Mouse (Mus musculus): Measurements from ENCODE around the gene Pax5. TPM values are rescaled to one million over a fixed set of nuclear protein-coding genes. Genes with fewer than 3 reads are reported as not detected.
A peak's percentile ranks its signal among the peaks of the same experiment; 100 is the strongest.

Gene Pax5
- polyA plus RNA-seq, 1 experiment from 2014 or later, result 0.54 TPM

GRCm38 (mm10) chr4:44716391-44716790 is 6.1 kb upstream of the Pax5 start:
- Histone ChIP-seq H3K4me3 (ENCODE audit: low read depth, low read length) (no peak overlapping the region), H3K9ac (ENCODE audit: low read depth, low read length) (no peak overlapping the region), H3K4me2 (ENCODE audit: low read depth, low read length) (no peak overlapping the region), H3K36me3 (ENCODE audit: control insufficient read depth, insufficient read depth) (no peaks in the 10 kb centered on the region), H3K27ac (ENCODE audit: low read length) (no peak overlapping the region), H3K9me3 (replicated peaks; ENCODE audit: control insufficient read depth, low read length) (no peaks in the 10 kb centered on the region), H3K27me3 (ENCODE audit: control insufficient read depth, insufficient read depth, low read depth, low read length) (peaks cover 63% of the 10 kb centered on the region), H3K4me1 (ENCODE audit: control insufficient read depth, low read depth, low read length) (no peaks in the 10 kb centered on the region)
- WGBS (ENCODE audit: insufficient replicate concordance), result 4% methylated on average over 10 of the region's 10 CpGs
- ATAC-seq (ENCODE audit: low read depth), result no peak

DNA sequence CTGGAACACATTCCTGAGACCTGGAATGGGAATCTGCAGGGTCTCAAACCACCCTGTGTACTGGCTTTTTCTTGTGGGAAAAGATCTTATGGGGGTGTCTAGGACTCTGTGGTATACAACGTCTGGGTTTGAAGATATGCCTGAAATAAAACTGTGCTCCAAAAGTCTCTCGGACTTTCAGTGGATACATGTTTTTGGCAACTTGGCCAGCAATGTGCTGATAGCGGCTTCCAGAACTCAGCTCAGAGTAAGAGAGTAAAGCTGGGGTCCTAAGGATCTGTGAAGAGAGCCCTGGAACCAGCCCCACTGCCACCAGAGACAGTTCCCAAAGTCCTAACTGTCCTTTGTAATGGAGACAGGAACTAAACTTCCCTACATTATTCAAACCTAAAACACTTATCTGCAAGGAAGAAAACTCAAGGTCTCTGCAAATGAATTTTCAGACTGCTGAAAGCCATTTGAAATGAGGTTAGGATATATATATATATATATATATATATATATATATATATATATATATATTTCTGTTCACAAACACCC is 5.4 kb upstream of the Pax5 start:
- Histone ChIP-seq H3K9me3 (replicated peaks; ENCODE audit: control insufficient read depth, low read length) (no peaks in the 10 kb centered on the region), H3K4me2 (ENCODE audit: low read depth, low read length) (no peak overlapping the region), H3K4me3 (ENCODE audit: low read depth, low read length) (no peak overlapping the region), H3K9ac (ENCODE audit: low read depth, low read length) (no peak overlapping the region), H3K27me3 (ENCODE audit: control insufficient read depth, insufficient read depth, low read depth, low read length) (peaks cover 70% of the 10 kb centered on the region), H3K36me3 (ENCODE audit: control insufficient read depth, insufficient read depth) (no peaks in the 10 kb centered on the region), H3K4me1 (ENCODE audit: control insufficient read depth, low read depth, low read length) (no peaks in the 10 kb centered on the region), H3K27ac (ENCODE audit: low read length) (no peak overlapping the region)
- ATAC-seq (ENCODE audit: low read depth), result no peak
- 8% methylated on average over 3 of the region's 3 CpGs for WGBS (ENCODE audit: insufficient replicate concordance)

- H3K36me3 ChIP-seq (ENCODE audit: control insufficient read depth, insufficient read depth), result no peaks in the 10 kb centered on the region
- H3K27ac ChIP-seq (ENCODE audit: low read length), result no peak overlapping the region
- peaks cover 84% of the 10 kb centered on the region for H3K27me3 ChIP-seq (ENCODE audit: control insufficient read depth, insufficient read depth, low read depth, low read length)
- H3K9ac ChIP-seq (ENCODE audit: low read depth, low read length), result no peak overlapping the region
- no peak overlapping the region for H3K4me2 ChIP-seq (ENCODE audit: low read depth, low read length)
- no peaks in the 10 kb centered on the region for H3K4me1 ChIP-seq (ENCODE audit: control insufficient read depth, low read depth, low read length)
- no peaks in the 10 kb centered on the region for H3K9me3 ChIP-seq (replicated peaks; ENCODE audit: control insufficient read depth, low read length)
- H3K4me3 ChIP-seq (ENCODE audit: low read depth, low read length), result no peak overlapping the region
- no peak for ATAC-seq (ENCODE audit: low read depth)
- 2% methylated on average over 27 of the region's 27 CpGs for WGBS (ENCODE audit: insufficient replicate concordance)
Measured at GRCm38 (mm10) chr4:44714111-44714621, 3.9 kb upstream of the Pax5 start.

GRCm38 (mm10) chr4:44713554-44714051 is 3.3 kb upstream of the Pax5 start:
- no peak overlapping the region for H3K27ac ChIP-seq (ENCODE audit: low read length)
- no peak overlapping the region for H3K9ac ChIP-seq (ENCODE audit: low read depth, low read length)
- no peaks in the 10 kb centered on the region for H3K4me1 ChIP-seq (ENCODE audit: control insufficient read depth, low read depth, low read length)
- H3K9me3 ChIP-seq (replicated peaks; ENCODE audit: control insufficient read depth, low read length), result no peaks in the 10 kb centered on the region
- H3K4me2 ChIP-seq (ENCODE audit: low read depth, low read length), result no peak overlapping the region
- WGBS (ENCODE audit: insufficient replicate concordance), result 1% methylated on average over 19 of the region's 19 CpGs
- H3K27me3 ChIP-seq (ENCODE audit: control insufficient read depth, insufficient read depth, low read depth, low read length), result peaks cover 90% of the 10 kb centered on the region
- no peaks in the 10 kb centered on the region for H3K36me3 ChIP-seq (ENCODE audit: control insufficient read depth, insufficient read depth)
- ATAC-seq (ENCODE audit: low read depth), result no peak
- H3K4me3 ChIP-seq (ENCODE audit: low read depth, low read length), result no peak overlapping the region

DNA sequence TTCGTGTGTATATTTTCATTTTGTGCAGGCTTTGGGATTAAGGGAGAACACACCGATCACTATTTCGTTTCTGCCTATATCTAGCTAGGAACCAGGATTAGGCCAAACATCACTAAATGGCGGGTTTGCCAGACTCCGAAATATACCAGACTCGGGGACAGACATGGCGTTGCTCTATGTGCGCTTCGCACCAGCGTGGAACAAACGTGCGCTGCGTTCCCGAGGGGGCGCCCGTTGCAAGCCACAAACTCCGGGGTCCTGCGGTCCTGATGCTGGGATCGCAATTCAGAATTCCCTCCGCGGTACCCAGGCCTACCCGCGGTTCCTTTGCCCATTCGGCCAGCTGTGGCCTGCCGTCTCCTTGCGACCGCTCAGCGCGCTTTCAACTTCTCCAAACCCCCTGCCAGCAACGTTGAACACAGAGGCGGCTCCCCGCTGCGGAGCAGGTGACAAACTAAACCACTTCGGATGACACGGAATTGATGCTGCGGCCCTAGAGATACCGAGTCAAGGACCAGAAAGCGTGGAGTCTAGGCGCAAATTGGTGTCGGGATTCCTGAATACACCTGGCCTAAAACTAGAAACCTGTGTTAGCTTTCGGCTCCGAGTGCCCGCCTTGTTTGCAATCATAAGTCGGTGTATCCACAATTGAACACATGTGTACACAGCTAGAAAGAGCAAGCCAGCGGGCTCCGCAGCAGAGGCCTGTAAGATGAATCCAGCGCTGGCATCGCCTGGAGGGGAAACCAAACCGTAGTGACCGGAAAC is 2.7 kb upstream of the Pax5 start:
- WGBS (ENCODE audit: insufficient replicate concordance), result 2% methylated on average over 50 of the region's 50 CpGs
- ATAC-seq (ENCODE audit: low read depth), result no peak

DNA sequence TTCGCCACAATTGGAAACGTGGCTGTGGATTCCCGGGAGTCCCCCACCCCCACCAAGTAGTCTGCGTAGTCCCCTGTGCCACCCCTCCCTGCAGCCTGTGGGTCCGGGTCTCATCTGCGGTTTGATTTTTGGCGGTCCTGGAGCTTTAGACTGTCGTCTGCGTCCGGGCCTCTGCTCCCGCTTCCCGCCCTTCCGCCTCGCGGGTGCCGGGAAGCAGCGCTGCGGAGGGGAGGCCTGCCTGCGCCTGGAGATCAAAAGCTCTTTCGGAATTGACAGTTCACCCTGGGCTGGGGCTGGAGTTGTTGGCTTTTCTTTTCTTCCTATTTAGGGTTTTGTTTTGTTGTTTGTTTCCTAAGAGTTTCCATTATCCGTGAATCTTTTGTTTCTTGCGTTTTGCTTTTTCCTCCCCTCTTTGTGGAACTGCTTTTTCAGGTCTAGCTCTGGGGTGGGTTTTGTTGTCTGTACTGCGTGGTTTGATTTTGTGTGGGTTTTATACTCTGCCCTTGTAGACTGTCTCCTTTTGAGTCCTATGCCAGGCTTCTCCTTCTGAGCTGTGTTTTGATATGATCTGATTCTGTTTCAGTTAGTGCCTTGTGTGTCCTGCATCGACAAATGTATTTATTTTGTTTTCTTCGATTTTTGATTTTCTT is 1.9 kb upstream of the Pax5 start:
- no peaks in the 10 kb centered on the region for H3K36me3 ChIP-seq (ENCODE audit: control insufficient read depth, insufficient read depth)
- no peaks in the 10 kb centered on the region for H3K9me3 ChIP-seq (replicated peaks; ENCODE audit: control insufficient read depth, low read length)
- no peak for ATAC-seq (ENCODE audit: low read depth)
- no peak overlapping the region for H3K27ac ChIP-seq (ENCODE audit: low read length)
- 1% methylated on average over 25 of the region's 25 CpGs for WGBS (ENCODE audit: insufficient replicate concordance)
- no peaks in the 10 kb centered on the region for H3K4me1 ChIP-seq (ENCODE audit: control insufficient read depth, low read depth, low read length)
- no peak overlapping the region for H3K4me3 ChIP-seq (ENCODE audit: low read depth, low read length)
- no peak overlapping the region for H3K9ac ChIP-seq (ENCODE audit: low read depth, low read length)
- 0 out of 2 replicates have a peak overlapping the region, but pooled peaks have one; percentile 6 for H3K4me2 ChIP-seq (ENCODE audit: low read depth, low read length)
- H3K27me3 ChIP-seq (ENCODE audit: control insufficient read depth, insufficient read depth, low read depth, low read length), result peaks cover 91% of the 10 kb centered on the region

More for the DNA sequence above, 2.7 kb upstream of the Pax5 start:
- Histone ChIP-seq H3K36me3 (ENCODE audit: control insufficient read depth, insufficient read depth) (no peaks in the 10 kb centered on the region), H3K9me3 (replicated peaks; ENCODE audit: control insufficient read depth, low read length) (no peaks in the 10 kb centered on the region), H3K4me3 (ENCODE audit: low read depth, low read length) (peak overlapping the region; percentile 2; the same call in 1 of the 2 replicates), H3K9ac (ENCODE audit: low read depth, low read length) (no peak overlapping the region), H3K4me2 (ENCODE audit: low read depth, low read length) (no peak overlapping the region), H3K27ac (ENCODE audit: low read length) (no peak overlapping the region), H3K4me1 (ENCODE audit: control insufficient read depth, low read depth, low read length) (no peaks in the 10 kb centered on the region), H3K27me3 (ENCODE audit: control insufficient read depth, insufficient read depth, low read depth, low read length) (peaks cover 91% of the 10 kb centered on the region)

DNA sequence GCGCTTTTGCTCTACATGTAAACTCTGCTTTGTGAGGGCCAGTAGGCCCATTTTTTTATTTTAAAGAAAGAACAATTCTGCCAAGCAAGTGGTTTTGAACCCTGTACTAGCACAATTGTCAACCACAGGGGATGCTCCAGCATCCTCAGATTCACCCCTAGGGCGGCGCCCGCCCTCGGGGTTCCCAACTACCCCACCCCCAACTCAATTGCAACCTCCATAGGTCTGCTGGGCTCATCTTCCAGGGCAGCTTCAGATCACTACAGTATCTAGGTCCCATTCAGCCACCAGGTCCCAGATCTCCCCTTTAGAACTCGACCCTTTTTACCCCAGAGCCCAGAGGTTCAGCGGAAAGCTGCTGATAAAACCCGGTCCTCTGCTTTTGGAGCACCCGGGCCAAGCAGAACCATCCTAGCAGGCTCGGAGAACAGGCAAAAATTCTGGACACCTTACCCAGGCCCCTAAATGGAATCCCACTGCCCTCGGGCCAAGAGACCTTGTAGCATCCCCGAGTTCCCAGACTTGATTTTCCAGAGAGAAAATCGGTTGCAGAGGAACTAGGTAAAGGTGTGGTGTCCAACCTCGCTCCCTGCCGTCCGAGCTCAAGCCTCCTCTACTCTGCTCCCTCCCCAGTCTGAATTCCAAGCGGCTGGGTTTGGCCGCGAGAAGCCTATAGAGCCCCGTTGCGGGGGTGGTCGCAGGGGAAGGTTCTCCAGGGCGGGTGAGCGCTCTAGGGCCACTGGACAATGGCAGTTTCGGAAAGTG is 1.0 kb upstream of the Pax5 start:
- Histone ChIP-seq H3K4me1 (ENCODE audit: control insufficient read depth, low read depth, low read length) (no peaks in the 10 kb centered on the region), H3K27ac (ENCODE audit: low read length) (no peak overlapping the region), H3K9me3 (replicated peaks; ENCODE audit: control insufficient read depth, low read length) (no peaks in the 10 kb centered on the region), H3K27me3 (ENCODE audit: control insufficient read depth, insufficient read depth, low read depth, low read length) (peaks cover 90% of the 10 kb centered on the region), H3K36me3 (ENCODE audit: control insufficient read depth, insufficient read depth) (no peaks in the 10 kb centered on the region), H3K9ac (ENCODE audit: low read depth, low read length) (no peak overlapping the region), H3K4me3 (ENCODE audit: low read depth, low read length) (no peak overlapping the region), H3K4me2 (ENCODE audit: low read depth, low read length) (no peak overlapping the region)
- 4% methylated on average over 25 of the region's 25 CpGs for WGBS (ENCODE audit: insufficient replicate concordance)
- ATAC-seq (ENCODE audit: low read depth), result no peak

GRCm38 (mm10) chr4:44710701-44711097 is 412 bp upstream of the Pax5 start:
- H3K4me1 ChIP-seq (ENCODE audit: control insufficient read depth, low read depth, low read length), result no peaks in the 10 kb centered on the region
- H3K4me3 ChIP-seq (ENCODE audit: low read depth, low read length), result no peak overlapping the region
- under 1% methylated on average over 30 of the region's 30 CpGs for WGBS (ENCODE audit: insufficient replicate concordance)
- peaks cover 94% of the 10 kb centered on the region for H3K27me3 ChIP-seq (ENCODE audit: control insufficient read depth, insufficient read depth, low read depth, low read length)
- H3K4me2 ChIP-seq (ENCODE audit: low read depth, low read length), result no peak overlapping the region
- no peak for ATAC-seq (ENCODE audit: low read depth)
- no peak overlapping the region for H3K27ac ChIP-seq (ENCODE audit: low read length)
- H3K9me3 ChIP-seq (replicated peaks; ENCODE audit: control insufficient read depth, low read length), result no peaks in the 10 kb centered on the region
- H3K36me3 ChIP-seq (ENCODE audit: control insufficient read depth, insufficient read depth), result no peaks in the 10 kb centered on the region
- H3K9ac ChIP-seq (ENCODE audit: low read depth, low read length), result no peak overlapping the region
